Mouse (Mus musculus) liver, embryonic 14.5 days (tissue): ENCODE results near the gene Gm21985.

Source experiments
- CTCF ChIP-seq: IDR thresholded peaks from 2 replicates; pipeline ENCODE4 v1.5.1; 2016; ENCODE audit warnings: antibody characterized with exemption, low read depth, control low read depth
- EP300 ChIP-seq: IDR thresholded peaks from 2 replicates; pipeline ENCODE4 v1.6.1; 2016; ENCODE audit warnings: antibody characterized with exemption, low read depth

- TF ChIP-seq CTCF (no peak), EP300 (no peak)
Measured at GRCm38 (mm10) chr2:112380131-112380530, 114.0 kb downstream of the Gm21985 start.
